Mouse (Mus musculus) liver, embryonic 12.5 days (tissue): ENCODE data around the gene Gm21188. TPM values are rescaled to one million over a fixed set of nuclear protein-coding genes. Genes with fewer than 3 reads are reported as not detected.

Source experiments
- polyA plus RNA-seq: library from polyadenylated mRNA; unstranded; fragments of >200 nt; fragmentation: Nextera tagmentation; extraction: Ambion mirVana; gene quantifications from 2 replicates; pipeline ENCODE4 v1.2.1, GENCODE M21; 2016

Gm21188 gene
- polyA plus RNA-seq, 1 experiment from 2014 or later, result not detected

Other genes starting within 250 kb of the Gm21188 start
- gene AF067063, start 222.0 kb downstream of the Gm21188 start, polyA plus RNA-seq, result not detected in 2 replicates
- not detected in 2 replicates for gene D13Ertd608e, start 216.2 kb downstream of the Gm21188 start, polyA plus RNA-seq
- not detected in 2 replicates for gene Tcstv1, start 157.4 kb downstream of the Gm21188 start, polyA plus RNA-seq
- not detected in 2 replicates for gene Gm21761, start 122.9 kb downstream of the Gm21188 start, polyA plus RNA-seq
- not detected in 2 replicates for gene B020031M17Rik, start 101.4 kb downstream of the Gm21188 start, polyA plus RNA-seq
- not detected in 2 replicates for gene Gm36079, start 25.2 kb downstream of the Gm21188 start, polyA plus RNA-seq
- not detected in 2 replicates for gene Gm20767, start 88.1 kb upstream of the Gm21188 start, polyA plus RNA-seq
- not detected in 2 replicates for gene Gm21818, start 120.2 kb upstream of the Gm21188 start, polyA plus RNA-seq
- gene Gm21762, start 163.8 kb upstream of the Gm21188 start, polyA plus RNA-seq, result not detected in 2 replicates
- not detected in 2 replicates for gene Gm21731, start 186.9 kb upstream of the Gm21188 start, polyA plus RNA-seq
- not detected in 2 replicates for gene AF067061, start 210.9 kb upstream of the Gm21188 start, polyA plus RNA-seq
- gene BC147527, start 248.2 kb upstream of the Gm21188 start, polyA plus RNA-seq, result 0.33 and 0.43 TPM in 2 replicates